Mouse (Mus musculus) testis, postnatal 10 days (tissue): Measurements from ENCODE around the gene Hcls1.

Source experiments
- DNase-seq: peaks from one replicate; pipeline ENCODE4 v3.0.0; 2021; ENCODE audit warnings: low spot score

The Hcls1 gene

GRCm38 (mm10) chr16:36989493-36989892 is 54.7 kb downstream of the Hcls1 start:
- DNase-seq: no peak

GRCm38 (mm10) chr16:36989999-36990625 is 55.3 kb downstream of the Hcls1 start, which contains the start of gene Fbxo40:
TSS of gene Fbxo40 (minus strand) at chr16:36990467.
- DNase-seq: no peak

- DNase-seq: no peak
Measured at GRCm38 (mm10) chr16:36997650-36998049, 62.9 kb downstream of the Hcls1 start.

- no peak for DNase-seq
Measured at GRCm38 (mm10) chr16:36999366-36999972, 64.7 kb downstream of the Hcls1 start.

- no peak for DNase-seq
Measured at GRCm38 (mm10) chr16:37009262-37009661, 74.5 kb downstream of the Hcls1 start.

GRCm38 (mm10) chr16:37010370-37010769 is 75.6 kb downstream of the Hcls1 start:
- no peak for DNase-seq

GRCm38 (mm10) chr16:37011061-37011921 is 76.5 kb downstream of the Hcls1 start, which contains the start of gene Polq:
TSS of gene Polq (plus strand) at chr16:37011786.
- DNase-seq: peak; percentile 90

GRCm38 (mm10) chr16:37011922-37012289 is 77.1 kb downstream of the Hcls1 start:
- DNase-seq: no peak

- no peak for DNase-seq
Measured at GRCm38 (mm10) chr16:37012336-37012735, 77.6 kb downstream of the Hcls1 start.
